Mouse (Mus musculus): ENCODE results near the gene Slc25a28. TPM values are rescaled to one million over a fixed set of nuclear protein-coding genes. Genes with fewer than 3 reads are reported as not detected.

Slc25a28 gene
- total RNA-seq, 2 experiments from 2014 or later: 8.5 to 16.3 TPM

Other genes starting within 250 kb of the Slc25a28 start
- not detected in 2 replicates for gene Cnnm1, start 234.4 kb downstream of the Slc25a28 start, total RNA-seq (2015; ENCODE audit: low replicate concordance)
- gene Cnnm1, start 234.4 kb downstream of the Slc25a28 start, total RNA-seq (2017; ENCODE audit: low replicate concordance): not detected in 2 replicates
- 6.8 and 9.6 TPM in 2 replicates for gene Got1, start 150.3 kb downstream of the Slc25a28 start, total RNA-seq (2015; ENCODE audit: low replicate concordance)
- gene Got1, start 150.3 kb downstream of the Slc25a28 start, total RNA-seq (2017; ENCODE audit: low replicate concordance): 6.4 TPM in 1 of 2 replicates, not detected in the other
- gene Nkx2-3, start 62.6 kb downstream of the Slc25a28 start, total RNA-seq (2015; ENCODE audit: low replicate concordance): 1.3 TPM in 1 of 2 replicates, not detected in the other
- gene Nkx2-3, start 62.6 kb downstream of the Slc25a28 start, total RNA-seq (2017; ENCODE audit: low replicate concordance): not detected in 2 replicates
- gene Entpd7, start 14.8 kb upstream of the Slc25a28 start, total RNA-seq (2015; ENCODE audit: low replicate concordance): 3.8 and 5.4 TPM in 2 replicates
- 0.38 and 1.5 TPM in 2 replicates for gene Entpd7, start 14.8 kb upstream of the Slc25a28 start, total RNA-seq (2017; ENCODE audit: low replicate concordance)
- 5.0 and 10.8 TPM in 2 replicates for gene Cutc, start 78.1 kb upstream of the Slc25a28 start, total RNA-seq (2015; ENCODE audit: low replicate concordance)
- 1.8 TPM in 1 of 2 replicates, not detected in the other for gene Cutc, start 78.1 kb upstream of the Slc25a28 start, total RNA-seq (2017; ENCODE audit: low replicate concordance)
- gene Cox15, start 78.1 kb upstream of the Slc25a28 start, total RNA-seq (2015; ENCODE audit: low replicate concordance): 2.2 and 2.5 TPM in 2 replicates
- 6.2 and 13.8 TPM in 2 replicates for gene Cox15, start 78.1 kb upstream of the Slc25a28 start, total RNA-seq (2017; ENCODE audit: low replicate concordance)
- gene Abcc2, start 107.3 kb upstream of the Slc25a28 start, total RNA-seq (2015; ENCODE audit: low replicate concordance): 8.3 TPM in 1 of 2 replicates, not detected in the other
- gene Abcc2, start 107.3 kb upstream of the Slc25a28 start, total RNA-seq (2017; ENCODE audit: low replicate concordance): 0.26 TPM in 1 of 2 replicates, not detected in the other

Data from erythroid progenitor cell, adult 5-6 weeks (primary cell).